ENCODE assay signal across 18 mouse cellular contexts in the genomic region with DNA sequence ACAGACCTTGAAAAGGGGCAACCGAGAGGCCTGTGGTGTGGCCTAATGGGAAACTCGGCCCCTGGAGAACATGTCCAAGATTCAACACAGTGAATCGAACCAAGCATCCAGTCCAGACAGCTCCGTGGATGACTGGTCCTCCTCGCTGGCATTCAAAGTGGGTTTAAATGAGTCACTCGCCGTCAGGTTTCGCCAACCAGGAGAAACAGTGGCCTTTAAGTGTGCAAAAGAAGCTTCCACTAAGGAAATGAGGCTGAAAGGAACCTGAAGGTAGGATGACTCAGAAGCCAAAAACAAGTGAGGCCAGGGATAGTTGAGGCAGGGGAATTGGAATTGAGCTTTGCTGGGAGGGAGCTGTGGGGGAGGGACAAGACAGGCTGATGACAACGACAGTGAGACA.
A peak's percentile ranks its signal among the peaks of the same experiment; 100 is the strongest.
DNase-seq lines count a peak whose midpoint lies in the region; TF ChIP-seq lines count a peak whose summit lies in the region.
"Had no signal": no experiment of that assay in that cellular context is flagged by ENCODE, and none has a peak within 500 bp of the region (broad histone marks: within the 10 kb centered on the region; RNA-seq: fewer than 3 reads in every experiment).

No protein-coding gene starts in this region.

- H3K27ac ChIP-seq in left cerebral cortex, adult 2 months, result peak overlapping the region; percentile 32; the same call in 1 of the 2 replicates
- H3K27ac ChIP-seq: embryonic facial prominence, embryonic 10.5 days; embryonic facial prominence, embryonic 12.5 days; forebrain, embryonic 10.5 days; forebrain, embryonic 12.5 days had no signal

- no peak overlapping the region for H3K4me3 ChIP-seq in left cerebral cortex, adult 2 months
- H3K4me3 ChIP-seq: embryonic facial prominence, embryonic 10.5 days; embryonic facial prominence, embryonic 12.5 days; forebrain, embryonic 10.5 days; forebrain, embryonic 12.5 days had no signal

- peak; percentile 53 for DNase-seq in heart, adult 11 months
- DNase-seq in heart, adult 18-20 months, result no peak
- DNase-seq in left cerebral cortex, adult 2 months (ENCODE audit: extremely low spot score in 1 of 2, low spot score in 2 of 2), result no peak
- DNase-seq in left cerebral cortex, adult 11 months (ENCODE audit: low spot score), result no peak
- peak; percentile 65 for DNase-seq in brain, adult 2 months (ENCODE audit: low read depth, low spot score)
- no peak for DNase-seq in adrenal gland, postnatal 25 days
- DNase-seq: adrenal gland, adult 8-10 months; adrenal gland, postnatal 14 days; B cell, adult 2 months; cerebellum, adult 11-12 months; cerebellum, adult 2 months; cerebellum, adult 9-10 months; cerebellum, postnatal 10 days; cerebellum, postnatal 25 days had no signal

- TF ChIP-seq CTCF in left cerebral cortex, adult 2 months (IDR thresholded peaks at IDR 0.05), result no peak

- intact Hi-C loops in left cerebral cortex, adult 2 months (cut with DNase I), result no loop called here

Comparison
In these comparisons a context has a peak if more than half of its experiments do, and no peak if none do; other contexts are left out.
1. DNase-seq: peak in heart, adult 11 months (single experiment) and brain, adult 2 months (single experiment); none in heart, adult 18-20 months (0 of 2), left cerebral cortex, adult 2 months (0 of 2), left cerebral cortex, adult 11 months (single experiment) and adrenal gland, postnatal 25 days (single experiment).